Mouse (Mus musculus) small intestine, adult 2 months (tissue): Measurements from ENCODE around the gene Dok5.

Experiments used
- CTCF ChIP-seq: fragments of 200-500 bp; IDR thresholded peaks from 2 replicates; pipeline ENCODE4 v1.5.1; 2012; ENCODE audit warnings: low read depth, mild to moderate bottlenecking, control low read depth, inconsistent platforms, low read length, moderate library complexity, mixed read lengths; ENCODE audit not compliant: insufficient replicate concordance, insufficient read length; ENCODE audit errors: extremely low read depth
- POLR2A ChIP-seq: fragments of 200-500 bp; IDR thresholded peaks from 2 replicates; pipeline ENCODE4 v1.6.1; 2012; ENCODE audit warnings: low read depth, mild to moderate bottlenecking, control low read depth, inconsistent platforms, low read length, moderate library complexity

- TF ChIP-seq CTCF = no peak
- no peak for TF ChIP-seq POLR2A
Observed at GRCm38 (mm10) chr2:170912589-170913223, 181.1 kb downstream of the Dok5 start.
